Mouse (Mus musculus) cerebellum, adult (tissue): ENCODE data around the gene Vps13a.
"Not testable (repeated sequence)": the region's sequence is repeated elsewhere in the genome, so short reads cannot be mapped to it uniquely, and the experiment has no call there.

Experiments
- ATAC-seq: cut with Nextera tagmentation; 2 replicates; pipeline ENCODE4 v1.9.2; 2017; ENCODE audit warnings: mild to moderate bottlenecking, moderate library complexity, mixed read lengths; ENCODE audit not compliant: insufficient number of reproducible peaks, low FRiP score, low TSS enrichment

Gene Vps13a

DNA sequence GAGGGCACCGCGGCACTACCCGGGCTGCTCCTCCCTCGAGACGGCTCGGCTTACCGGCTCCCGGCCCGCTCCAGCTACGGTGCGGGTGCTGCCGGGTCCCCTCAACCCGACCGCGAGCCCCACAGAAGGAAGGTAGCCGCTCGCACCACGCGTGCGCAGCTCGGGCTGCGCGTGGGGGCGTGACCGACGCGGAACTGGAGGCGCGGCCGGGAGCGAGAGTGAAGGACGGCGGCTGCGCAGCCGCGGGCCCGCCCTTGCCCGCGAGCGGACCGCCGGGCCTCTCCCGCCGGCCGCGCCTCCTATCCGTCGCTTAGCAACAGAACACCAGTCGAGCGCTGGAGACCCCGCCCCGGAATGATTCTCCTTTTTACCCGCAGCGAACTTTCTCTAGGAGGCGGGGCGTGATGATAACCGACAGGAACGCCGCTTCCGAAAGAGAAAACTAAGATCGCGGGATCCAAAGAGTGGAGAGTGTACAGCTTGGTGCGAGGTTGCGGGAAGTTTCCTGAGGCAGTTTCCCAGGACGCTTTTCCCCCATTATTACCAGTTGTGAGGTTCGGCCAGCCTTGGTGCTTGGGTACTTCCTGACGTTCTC lies at the start of gene Vps13a:
Gene Vps13a (minus strand): TSS at position 144 of the 595 bp plus-strand sequence.
- ATAC-seq: peak; percentile 96

DNA sequence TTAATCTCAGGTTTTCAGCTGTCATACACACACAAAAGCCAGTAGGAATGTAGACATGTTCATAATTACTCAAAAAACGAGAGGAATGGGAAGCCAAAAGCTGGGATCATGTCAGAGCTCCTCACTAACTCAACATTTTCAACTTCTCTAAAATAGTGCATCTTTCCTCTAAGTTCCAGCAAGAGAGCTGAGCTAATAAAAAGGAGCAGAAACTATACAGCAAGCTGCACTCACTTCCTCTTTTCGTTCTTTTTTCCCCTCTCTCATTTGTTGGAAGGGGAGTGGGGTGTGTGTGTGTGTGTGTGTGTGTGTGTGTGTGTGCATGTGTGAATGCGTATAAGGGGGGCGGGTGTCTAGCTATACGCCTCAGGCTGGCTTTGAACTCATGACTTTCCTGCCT lies 46.9 kb upstream of the Vps13a start:
- ATAC-seq: no peak

DNA sequence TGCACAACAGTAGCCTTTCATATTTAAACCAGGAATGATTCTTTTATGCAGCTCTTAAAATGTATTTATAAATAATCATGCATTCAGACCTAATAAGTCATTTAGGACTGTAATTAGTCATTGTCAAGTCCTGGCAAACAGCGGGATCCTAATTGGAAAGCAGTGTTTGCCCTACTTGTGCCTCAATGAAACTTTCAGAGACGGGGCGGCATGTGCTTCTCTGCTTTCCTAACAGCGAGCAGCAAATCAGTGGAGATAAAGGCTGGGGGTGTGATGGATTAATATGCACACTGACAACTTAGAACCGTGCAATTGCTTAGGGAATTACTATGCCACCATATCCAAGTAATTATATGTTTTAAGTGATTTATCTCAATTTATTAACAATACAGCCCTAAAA lies 44.5 kb upstream of the Vps13a start:
- no peak for ATAC-seq

DNA sequence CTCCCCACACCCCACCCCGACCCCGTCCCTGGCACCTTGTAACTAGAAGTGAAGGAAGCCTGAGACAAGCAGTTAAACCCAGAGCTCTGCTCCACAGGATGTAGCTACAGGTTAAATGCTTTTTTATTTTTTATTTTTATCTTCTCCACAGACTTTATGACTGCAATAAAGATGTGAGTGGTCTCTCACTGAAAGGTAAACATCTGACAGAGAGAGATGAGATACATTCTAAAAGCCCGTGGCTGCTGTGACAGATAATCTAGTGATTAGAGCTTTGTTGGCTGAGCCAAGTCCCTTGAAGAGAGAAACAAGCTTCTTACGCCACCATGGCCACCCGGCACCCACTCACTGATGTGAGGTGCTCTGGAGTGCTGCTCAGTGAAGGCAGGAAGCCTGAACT lies 34.1 kb upstream of the Vps13a start:
- ATAC-seq: no peak

DNA sequence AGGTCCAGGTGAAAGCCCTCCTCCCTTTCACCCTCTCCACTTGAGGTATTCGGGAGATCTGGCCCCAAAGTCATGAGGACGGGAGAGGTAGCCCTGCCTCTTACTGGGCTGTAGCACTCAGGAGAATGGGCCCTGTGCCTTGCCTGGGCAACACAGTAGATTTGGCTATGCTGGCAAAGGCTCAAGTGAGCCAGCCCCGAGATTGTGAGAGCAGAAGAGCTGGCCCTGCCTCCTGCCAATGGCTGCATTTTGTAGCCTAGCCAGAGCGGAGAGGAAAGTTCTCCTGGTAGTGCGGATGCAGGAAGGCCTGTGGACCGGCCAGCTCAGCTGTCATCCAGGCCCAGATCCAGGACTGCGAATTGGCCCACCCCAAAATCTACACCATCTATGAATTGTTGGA lies 32.6 kb upstream of the Vps13a start:
- no peak for ATAC-seq

DNA sequence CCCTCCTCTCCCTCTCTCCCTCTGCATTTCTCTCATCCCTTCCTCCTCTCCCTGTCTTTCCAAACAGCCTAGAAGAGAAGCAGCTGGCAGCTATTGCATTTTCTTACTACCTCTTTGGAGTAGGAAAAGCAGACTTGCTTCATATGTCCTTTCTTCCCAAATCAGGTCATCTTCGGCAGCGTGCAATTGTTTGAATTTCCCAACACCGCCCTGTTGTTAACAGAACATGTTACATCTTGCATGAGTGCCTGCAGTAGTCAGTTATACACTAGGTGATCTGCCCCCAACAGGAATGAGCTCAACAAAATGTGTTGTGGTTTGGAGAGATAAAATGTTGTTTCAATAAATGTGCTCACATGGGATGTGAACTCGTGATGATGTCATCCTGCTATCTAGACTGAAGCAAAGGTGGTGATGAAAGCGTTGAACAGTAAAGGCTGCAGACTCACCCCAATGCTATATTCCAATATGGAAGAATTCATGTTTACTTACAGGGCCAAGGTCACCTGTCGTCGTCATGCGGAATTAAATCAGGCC lies 31.4 kb upstream of the Vps13a start:
- no peak for ATAC-seq

DNA sequence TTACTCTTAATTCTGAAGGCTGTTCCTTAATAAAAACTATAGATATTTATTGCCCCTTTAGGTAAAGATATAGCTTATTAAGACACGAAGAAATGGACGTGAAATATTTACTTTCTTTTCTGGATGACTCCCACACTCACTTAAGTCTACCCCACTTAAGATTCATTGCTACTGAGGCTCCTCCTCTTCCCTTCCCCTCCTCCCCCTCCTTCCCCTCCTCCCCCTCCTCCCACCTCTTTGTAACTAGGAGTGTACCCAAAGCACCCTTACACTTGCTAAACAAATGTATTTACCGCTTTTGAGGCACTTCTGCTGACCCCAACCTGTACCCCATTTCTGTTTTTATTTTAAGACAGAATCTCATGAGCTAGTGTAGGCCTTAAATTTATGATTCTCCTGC lies 24.4 kb upstream of the Vps13a start:
- no peak for ATAC-seq

DNA sequence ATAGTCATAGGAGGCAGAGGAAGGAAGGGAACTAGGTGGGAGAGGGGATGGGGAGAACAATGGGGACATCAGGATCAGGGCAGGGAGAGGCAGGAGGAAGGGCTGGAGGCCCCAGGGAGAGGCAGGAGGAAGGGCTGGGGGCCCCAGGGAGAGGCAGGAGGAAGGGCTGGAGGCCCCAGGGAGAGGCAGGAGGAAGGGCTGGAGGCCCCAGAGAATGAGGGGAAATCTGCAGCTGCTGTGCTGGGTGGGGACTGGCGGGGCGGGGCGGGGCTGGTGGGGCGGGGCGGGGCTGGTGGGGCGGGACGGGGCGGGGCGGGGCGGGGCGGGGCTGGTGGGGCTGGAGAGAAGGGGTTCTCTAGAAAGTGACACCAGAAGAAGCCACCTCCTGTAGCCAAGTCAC lies 23.8 kb upstream of the Vps13a start:
- no peak for ATAC-seq

DNA sequence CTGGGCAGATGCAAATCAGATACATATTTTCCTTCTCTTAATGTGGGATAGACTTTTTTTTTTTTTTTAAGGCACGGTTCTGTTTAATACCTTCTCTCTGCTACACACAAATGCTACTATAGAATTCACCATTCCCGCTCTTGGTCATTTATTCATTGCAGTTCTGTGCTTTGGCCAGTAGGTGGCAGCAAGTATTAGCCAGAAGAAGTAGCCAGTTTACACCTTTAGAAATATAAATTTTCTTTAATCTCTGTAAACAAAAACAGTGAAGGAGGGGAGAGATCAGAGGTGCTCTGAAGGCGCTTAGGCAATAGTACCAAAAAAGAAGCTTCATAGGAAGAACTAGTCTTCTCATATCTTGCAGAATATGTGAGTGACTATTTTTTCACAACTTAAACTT lies 22.0 kb upstream of the Vps13a start:
- no peak for ATAC-seq

DNA sequence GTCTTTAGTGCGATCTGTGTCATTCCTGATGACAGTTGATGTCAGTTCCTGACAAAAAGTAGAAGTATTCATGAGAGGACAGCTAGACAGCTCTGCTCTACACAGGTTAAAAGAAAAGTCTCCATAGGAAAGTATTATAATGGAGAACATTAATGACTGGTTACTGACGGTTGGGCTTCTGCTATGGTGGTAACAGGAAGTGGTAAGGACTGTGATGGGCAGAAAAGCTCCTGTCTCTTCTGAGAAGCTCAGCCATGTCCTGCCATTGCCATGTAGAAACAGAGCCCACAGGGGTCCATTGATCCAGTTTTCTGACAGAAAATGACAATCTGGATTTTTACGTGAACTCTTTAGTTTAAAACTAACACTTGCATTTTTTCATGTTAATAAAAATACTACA lies 21.4 kb upstream of the Vps13a start:
- no peak for ATAC-seq

DNA sequence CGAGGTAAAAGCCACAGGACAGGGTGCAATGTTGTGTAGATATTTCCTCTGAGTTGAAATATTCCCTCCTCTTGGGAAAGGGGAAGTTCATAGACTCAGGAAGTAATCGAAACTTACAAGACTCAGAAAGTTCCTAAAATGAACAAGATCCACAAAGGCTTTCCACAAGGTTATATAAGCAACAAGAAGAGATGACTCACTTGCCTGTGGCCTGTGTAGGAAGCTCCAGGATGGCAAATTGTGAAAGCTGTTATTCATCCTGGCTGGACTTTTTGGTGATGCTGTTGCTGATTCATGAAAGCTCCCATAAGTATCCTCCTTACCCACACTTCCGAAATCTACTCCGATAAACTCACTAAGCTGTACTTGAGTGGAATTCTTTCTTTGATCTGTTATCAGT lies 17.2 kb upstream of the Vps13a start:
- ATAC-seq: no peak

DNA sequence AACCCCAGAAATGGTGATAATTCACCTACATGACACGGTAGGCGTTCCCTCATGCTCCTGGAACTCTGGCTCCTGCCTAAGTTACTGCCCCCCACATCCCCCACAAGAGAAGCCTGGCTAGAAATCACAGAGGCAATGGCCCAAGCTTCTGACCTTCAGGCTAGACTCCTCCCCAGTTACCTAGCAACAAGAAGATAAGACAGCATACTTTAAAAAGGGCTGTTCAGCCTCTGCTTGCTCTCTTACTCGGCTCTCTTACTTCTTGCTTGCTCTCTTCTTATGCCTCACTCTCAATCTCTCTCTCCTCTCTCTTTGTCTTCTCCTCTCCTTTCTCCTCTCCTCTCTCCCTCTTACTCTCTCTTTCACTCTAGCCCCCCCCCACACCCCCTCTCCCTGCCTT lies 13.8 kb upstream of the Vps13a start:
- ATAC-seq: not testable (repeated sequence)

DNA sequence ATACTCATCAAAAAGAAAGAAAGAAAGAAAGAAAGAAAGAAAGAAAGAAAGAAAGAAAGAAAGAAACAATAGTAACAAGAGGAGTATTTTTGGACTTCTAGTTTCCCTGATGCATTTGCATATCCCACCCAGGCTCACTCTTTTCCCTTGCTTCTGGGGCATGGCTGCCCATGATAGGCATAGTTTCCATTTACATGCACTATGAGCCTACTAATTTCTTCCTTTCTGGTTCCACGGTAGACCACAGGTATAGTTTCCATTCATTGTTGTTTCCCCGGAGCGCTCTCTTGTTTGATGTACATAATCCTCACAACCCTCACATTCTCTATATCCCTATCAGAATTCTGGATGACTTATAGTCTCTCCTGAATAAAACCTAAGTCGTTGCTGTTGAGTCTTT lies 9.2 kb upstream of the Vps13a start:
- no peak for ATAC-seq

DNA sequence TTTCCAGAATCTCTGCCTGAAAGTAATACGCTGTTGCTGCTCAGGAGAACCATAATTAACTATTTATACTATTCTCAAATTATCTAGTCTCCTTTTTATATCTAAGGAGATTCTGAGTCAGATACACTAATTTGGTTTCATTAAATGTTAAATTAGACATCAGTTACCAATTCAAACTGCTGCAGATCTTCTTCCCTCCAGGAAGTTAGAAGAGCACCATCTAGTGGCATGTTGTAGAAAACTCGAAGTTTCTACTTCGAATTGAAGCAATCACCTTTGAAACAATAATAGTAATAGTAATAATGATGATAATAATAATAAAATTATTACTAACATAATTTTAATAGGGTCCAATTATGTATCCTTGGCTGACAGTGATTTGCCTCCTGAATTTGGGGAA lies 4.1 kb upstream of the Vps13a start:
- ATAC-seq: no peak

DNA sequence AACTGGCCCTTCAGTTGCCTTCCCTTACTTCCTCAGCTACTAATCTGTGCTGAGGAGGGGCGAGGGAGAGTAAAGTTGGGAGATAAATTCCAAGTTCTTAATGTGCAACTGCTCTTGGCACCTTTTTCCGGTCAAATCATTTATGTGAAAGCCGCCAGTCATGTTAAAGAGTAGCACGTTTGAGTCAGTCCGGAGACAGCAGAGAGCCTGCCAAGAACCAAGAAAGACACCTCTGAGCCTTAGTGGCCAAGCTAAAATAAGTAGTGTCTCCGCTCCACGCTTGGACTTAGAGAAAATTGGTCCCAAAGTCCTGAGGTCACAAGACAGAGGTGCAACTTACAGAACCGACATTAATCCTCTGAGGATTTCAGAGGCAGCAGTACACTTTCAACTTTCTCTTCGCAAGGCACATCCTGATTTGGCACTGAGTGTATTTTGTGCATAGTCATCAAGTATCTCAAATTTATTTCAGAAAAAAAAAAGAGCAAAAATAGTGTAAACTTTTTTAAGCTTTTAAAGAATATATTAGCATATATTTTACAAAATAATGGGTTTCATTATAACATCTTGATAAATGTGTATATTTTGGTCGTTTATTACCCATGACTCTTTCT lies 780 bp upstream of the Vps13a start:
- ATAC-seq: no peak; the same call in 1 of the 2 replicates

DNA sequence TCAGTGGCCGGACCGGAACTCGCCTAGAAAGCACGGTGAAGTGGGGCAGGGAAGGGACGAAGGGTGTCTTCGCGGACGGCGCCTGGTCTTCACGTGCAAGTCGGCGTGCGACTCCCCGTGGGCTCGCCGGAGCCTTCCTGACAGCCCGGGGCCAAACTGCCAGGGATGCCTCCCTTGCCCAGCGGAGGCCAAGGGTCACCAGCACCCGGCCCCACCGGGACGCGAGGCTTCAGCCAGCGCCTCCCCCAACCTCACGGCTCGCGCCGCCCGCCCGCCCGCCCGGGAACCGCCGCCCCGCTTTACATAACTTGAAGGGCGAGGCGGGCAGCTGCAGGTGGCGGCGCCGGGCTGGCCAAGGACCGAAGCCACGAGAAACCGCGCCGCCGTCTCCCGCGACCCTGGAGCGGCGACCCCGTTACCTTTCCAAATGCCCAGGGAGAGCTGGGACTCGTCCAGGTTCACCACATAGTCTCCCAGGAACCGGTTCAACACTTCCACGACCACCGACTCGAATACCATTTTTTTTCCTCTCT lies 416 bp downstream of the Vps13a start:
- ATAC-seq: peak; percentile 26; the same call in 1 of the 2 replicates

DNA sequence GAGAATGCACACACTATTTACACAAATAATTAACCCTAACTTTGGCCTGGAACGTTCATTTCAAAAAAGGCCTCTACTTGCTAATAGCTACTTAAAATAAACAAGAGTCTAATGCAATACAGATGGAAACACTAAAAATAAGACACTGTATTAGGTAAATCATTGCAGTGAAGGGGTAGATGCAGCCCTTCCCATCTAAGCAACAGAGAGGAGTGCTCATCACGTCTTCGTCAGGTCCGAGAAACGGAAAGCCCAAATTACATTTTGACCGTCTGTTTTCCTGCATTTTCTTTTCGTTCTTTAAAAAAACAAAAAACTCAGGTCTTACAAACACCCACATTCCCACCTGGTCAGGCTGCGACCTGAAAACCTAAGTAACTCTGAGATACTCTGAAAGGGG lies 947 bp downstream of the Vps13a start:
- ATAC-seq: no peak

DNA sequence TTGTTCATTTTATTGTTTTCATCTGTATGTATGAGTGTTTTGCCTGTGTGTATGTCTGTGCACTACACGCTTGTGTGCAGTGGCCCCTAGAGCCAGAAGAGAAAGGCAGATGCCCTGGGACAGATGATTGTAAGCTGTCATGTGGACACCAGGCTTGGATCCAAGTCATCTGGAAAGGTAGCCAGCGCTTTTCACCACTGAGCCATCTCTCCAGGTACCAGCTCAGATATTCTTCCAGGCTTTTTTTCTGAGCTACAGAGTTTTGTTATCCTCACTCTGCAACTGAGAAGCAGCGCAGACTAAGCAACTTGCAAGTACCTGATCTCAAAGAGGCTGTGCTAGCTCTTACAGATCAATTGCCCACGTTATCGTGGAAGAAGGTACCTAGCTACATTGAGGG lies 1.5 kb downstream of the Vps13a start:
- ATAC-seq: no peak

DNA sequence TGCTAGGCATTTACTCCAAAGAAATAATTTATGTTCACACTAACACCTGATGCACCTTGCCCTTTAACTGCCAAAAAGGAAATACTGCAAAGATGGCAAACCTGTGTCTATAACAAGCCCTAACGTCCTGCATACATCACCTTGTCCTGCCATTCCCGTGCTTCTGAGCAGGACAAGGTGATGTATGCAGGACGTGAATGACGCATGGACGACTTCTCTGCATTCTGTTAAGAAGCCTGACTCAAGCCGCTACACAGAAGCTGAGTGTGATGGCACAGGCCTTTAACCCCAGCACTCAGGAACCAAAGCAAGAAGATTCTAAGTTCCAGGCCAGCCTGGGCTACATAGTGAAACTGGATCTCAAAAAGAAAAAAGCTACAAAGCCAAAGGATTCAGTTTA lies 2.2 kb downstream of the Vps13a start:
- no peak for ATAC-seq

DNA sequence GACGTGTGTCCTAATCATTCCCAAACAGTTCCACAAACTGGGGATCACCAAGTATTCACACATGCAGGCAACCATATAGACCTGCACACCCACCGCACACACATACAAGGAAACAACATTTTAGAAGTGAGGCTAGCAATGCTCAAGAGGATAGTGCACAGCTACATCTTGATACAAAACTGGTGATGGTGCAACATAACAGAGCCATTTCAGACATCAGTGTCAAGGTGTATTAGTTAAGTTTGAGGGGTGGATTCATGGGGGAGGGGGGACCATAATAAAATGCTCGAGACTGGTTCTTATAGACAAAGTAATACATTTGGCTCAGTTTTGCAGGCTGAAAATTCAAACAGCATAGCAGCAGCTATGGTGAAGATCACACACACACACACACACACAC lies 2.8 kb downstream of the Vps13a start:
- ATAC-seq: no peak

DNA sequence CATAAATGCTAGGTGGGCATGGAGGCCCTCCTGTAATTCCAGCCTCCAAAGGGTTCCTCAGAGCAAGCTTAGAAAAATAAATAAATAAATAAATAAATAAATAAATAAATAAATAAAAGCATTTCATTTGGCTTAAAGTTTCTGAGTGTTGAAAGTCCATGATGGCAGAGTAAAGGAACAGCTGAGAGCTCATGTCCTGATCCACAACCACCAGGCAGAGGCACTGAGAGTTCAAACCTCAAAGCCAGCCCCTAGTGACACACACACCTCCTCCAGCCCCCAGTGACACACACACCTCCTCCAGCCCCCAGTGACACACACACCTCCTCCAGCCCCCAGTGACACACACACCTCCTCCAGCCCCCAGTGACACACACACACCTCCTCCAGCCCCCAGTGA lies 3.3 kb downstream of the Vps13a start:
- not testable (repeated sequence) for ATAC-seq
